Mouse (Mus musculus): Measurements from ENCODE around the gene Anxa6. TPM values are rescaled to one million over a fixed set of nuclear protein-coding genes. Genes with fewer than 3 reads are reported as not detected.

Anxa6 gene
- total and polyA plus RNA-seq, 3 experiments, result 47.0 to 49.4 TPM; not detected in 1

GRCm38 (mm10) chr11:55031991-55032280, 1.3 kb downstream of the Anxa6 start:
- Histone ChIP-seq H3K9me3 (replicated peaks; ENCODE audit: insufficient read depth, low read length) (no peaks in the 10 kb centered on the region), H3K9ac (ENCODE audit: control insufficient read depth, low read depth, low read length, poor library complexity, severe bottlenecking) (no peak overlapping the region), H3K27ac (ENCODE audit: control insufficient read depth, low read depth, low read length) (no peak overlapping the region), H3K79me2 (ENCODE audit: control insufficient read depth, insufficient read depth, low read length, poor library complexity) (no peaks in the 10 kb centered on the region; the same call in 1 of the 2 replicates), H3K36me3 (ENCODE audit: control insufficient read depth in 1 of 2, insufficient read depth in 2 of 2, low read length in 2 of 2) (peaks cover 0 to 23% of the 10 kb centered on the region in 2 experiments; a peak in 2 of 4 replicates), H3K4me3 (ENCODE audit: control insufficient read depth in 1 of 2, insufficient read depth in 1 of 2, low read depth in 2 of 2, low read length in 2 of 2) (no peak overlapping the region), H3K4me1 (ENCODE audit: control insufficient read depth in 1 of 2, insufficient read depth in 2 of 2, low read length in 2 of 2) (peaks cover 8 to 18% of the 10 kb centered on the region in 2 experiments; a peak in 3 of 4 replicates), H3K27me3 (ENCODE audit: control insufficient read depth in 1 of 2, insufficient read depth in 2 of 2, low read length in 2 of 2) (no peaks in the 10 kb centered on the region; a peak in 1 of 4 replicates)
- no peak for TF ChIP-seq KAT2A (conservative IDR thresholded peaks at IDR 0.05; ENCODE audit: low read depth, low read length)
- TF ChIP-seq UBTF (IDR thresholded peaks at IDR 0.05; ENCODE audit: borderline replicate concordance, insufficient read depth, low read depth, low read length), result no peak
- no peak for DNase-seq (ENCODE audit: low read depth, low spot score)

- Histone ChIP-seq H3K4me1 (ENCODE audit: control insufficient read depth in 1 of 2, insufficient read depth in 2 of 2, low read length in 2 of 2) (peaks cover 8 to 18% of the 10 kb centered on the region in 2 experiments; a peak in 3 of 4 replicates), H3K9me3 (replicated peaks; ENCODE audit: insufficient read depth, low read length) (no peaks in the 10 kb centered on the region), H3K27ac (ENCODE audit: control insufficient read depth, low read depth, low read length) (no peak overlapping the region), H3K79me2 (ENCODE audit: control insufficient read depth, insufficient read depth, low read length, poor library complexity) (no peaks in the 10 kb centered on the region; the same call in 1 of the 2 replicates), H3K9ac (ENCODE audit: control insufficient read depth, low read depth, low read length, poor library complexity, severe bottlenecking) (no peak overlapping the region), H3K27me3 (ENCODE audit: control insufficient read depth in 1 of 2, insufficient read depth in 2 of 2, low read length in 2 of 2) (no peaks in the 10 kb centered on the region; a peak in 1 of 4 replicates), H3K4me3 (ENCODE audit: control insufficient read depth in 1 of 2, insufficient read depth in 1 of 2, low read depth in 2 of 2, low read length in 2 of 2) (no peak overlapping the region), H3K36me3 (ENCODE audit: control insufficient read depth in 1 of 2, insufficient read depth in 2 of 2, low read length in 2 of 2) (peaks cover 0 to 23% of the 10 kb centered on the region in 2 experiments; a peak in 2 of 4 replicates)
- peak; percentile 82 for DNase-seq (ENCODE audit: low read depth, low spot score)
- TF ChIP-seq EP300 (IDR thresholded peaks at IDR 0.05; ENCODE audit: low read depth in 1 of 2, low read length in 2 of 2) (peak; percentile 4 to 10; a peak in 1 of 4 replicates), RCOR1 (IDR thresholded peaks at IDR 0.05; ENCODE audit: low read depth, low read length) (peak; percentile 79), USF1 (IDR thresholded peaks at IDR 0.05; ENCODE audit: low read depth, low read length) (no peak)
Measured at GRCm38 (mm10) chr11:55031211-55031990, 1.8 kb downstream of the Anxa6 start.

GRCm38 (mm10) chr11:55028509-55028908, 4.7 kb downstream of the Anxa6 start:
- TF ChIP-seq MAX (IDR thresholded peaks at IDR 0.05; ENCODE audit: low read length) (no peak), NELFE (IDR thresholded peaks at IDR 0.05; ENCODE audit: low read depth, low read length) (no peak), ETS1 (IDR thresholded peaks at IDR 0.05; ENCODE audit: low read depth, low read length) (no peak), MXI1 (IDR thresholded peaks at IDR 0.05; ENCODE audit: low read depth, low read length) (no peak), MAFK (IDR thresholded peaks at IDR 0.05; ENCODE audit: borderline replicate concordance, low read depth, low read length) (no peak), ZMIZ1 (IDR thresholded peaks at IDR 0.05; ENCODE audit: low read depth, low read length) (no peak), POLR2A (IDR thresholded peaks at IDR 0.05; ENCODE audit: control insufficient read depth in 1 of 2, insufficient read depth in 1 of 2, low read depth in 1 of 2, low read length in 2 of 2, poor library complexity in 1 of 2) (no peak), NRF1 (IDR thresholded peaks at IDR 0.05; ENCODE audit: insufficient read depth, low read depth, low read length, poor library complexity, severe bottlenecking) (no peak), CHD2 (IDR thresholded peaks at IDR 0.05; ENCODE audit: low read length) (no peak), MYB (IDR thresholded peaks at IDR 0.05; ENCODE audit: low read depth, low read length) (no peak), GABPA (IDR thresholded peaks at IDR 0.05; ENCODE audit: low read depth, low read length) (no peak), POLR2AphosphoS5 (IDR thresholded peaks at IDR 0.05; ENCODE audit: borderline replicate concordance, low read depth, low read length) (no peak)
- no peak overlapping the region for H3K4me3 ChIP-seq (ENCODE audit: control insufficient read depth in 1 of 2, insufficient read depth in 1 of 2, low read depth in 2 of 2, low read length in 2 of 2)
- no peak overlapping the region for H3K27ac ChIP-seq (ENCODE audit: control insufficient read depth, low read depth, low read length)
- peaks cover 0 to 24% of the 10 kb centered on the region in 2 experiments; a peak in 2 of 4 replicates for H3K36me3 ChIP-seq (ENCODE audit: control insufficient read depth in 1 of 2, insufficient read depth in 2 of 2, low read length in 2 of 2)
- no peaks in the 10 kb centered on the region; the same call in 1 of the 2 replicates for H3K79me2 ChIP-seq (ENCODE audit: control insufficient read depth, insufficient read depth, low read length, poor library complexity)
- no peaks in the 10 kb centered on the region for H3K9me3 ChIP-seq (replicated peaks; ENCODE audit: insufficient read depth, low read length)
- no peaks in the 10 kb centered on the region for H3K27me3 ChIP-seq (ENCODE audit: control insufficient read depth in 1 of 2, insufficient read depth in 2 of 2, low read length in 2 of 2)
- H3K9ac ChIP-seq (ENCODE audit: control insufficient read depth, low read depth, low read length, poor library complexity, severe bottlenecking), result no peak overlapping the region
- DNase-seq (ENCODE audit: low read depth, low spot score), result no peak
- peaks cover 5 to 22% of the 10 kb centered on the region in 2 experiments; a peak in 3 of 4 replicates for H3K4me1 ChIP-seq (ENCODE audit: control insufficient read depth in 1 of 2, insufficient read depth in 2 of 2, low read length in 2 of 2)
